Mouse (Mus musculus) neural tube, embryonic 10.5 days (tissue): ENCODE data around the gene Etfdh.
A peak's percentile ranks its signal among the peaks of the same experiment; 100 is the strongest.

Source experiments
- DNase-seq: peaks from one replicate; pipeline ENCODE4 v3.0.0-alpha.2; 2017; ENCODE audit warnings: low spot score; ENCODE audit errors: extremely low spot score

Etfdh gene

GRCm38 (mm10) chr3:79629416-79629730 lies at the start of gene Etfdh:
TSS of gene Etfdh (minus strand) at chr3:79629500.
- no peak for DNase-seq

GRCm38 (mm10) chr3:79676411-79676810 lies 47.1 kb upstream of the Etfdh start:
- no peak for DNase-seq

GRCm38 (mm10) chr3:79674641-79675040 lies 45.3 kb upstream of the Etfdh start:
- no peak for DNase-seq

GRCm38 (mm10) chr3:79673082-79673481 lies 43.8 kb upstream of the Etfdh start:
- DNase-seq: peak; percentile 44

- no peak for DNase-seq
Measured at GRCm38 (mm10) chr3:79672188-79672587, 42.9 kb upstream of the Etfdh start.

- no peak for DNase-seq
Measured at GRCm38 (mm10) chr3:79670556-79670955, 41.3 kb upstream of the Etfdh start.

GRCm38 (mm10) chr3:79664787-79665408 lies 35.6 kb upstream of the Etfdh start:
- peak; percentile 58 for DNase-seq

- DNase-seq: no peak
Measured at GRCm38 (mm10) chr3:79656682-79657081, 27.4 kb upstream of the Etfdh start.

- DNase-seq: no peak
Measured at GRCm38 (mm10) chr3:79652129-79652528, 22.8 kb upstream of the Etfdh start.

- peak; percentile 91 for DNase-seq
Measured at GRCm38 (mm10) chr3:79628561-79629415, 512 bp downstream of the Etfdh start, which contains the start of gene 4930579G24Rik. TSS of gene 4930579G24Rik (plus strand) at chr3:79629079.

- no peak for DNase-seq
Measured at GRCm38 (mm10) chr3:79628182-79628560, 1.1 kb downstream of the Etfdh start.

- no peak for DNase-seq
Measured at GRCm38 (mm10) chr3:79627484-79628181, 1.7 kb downstream of the Etfdh start.

GRCm38 (mm10) chr3:79609886-79610285 lies 19.4 kb downstream of the Etfdh start:
- no peak for DNase-seq

- no peak for DNase-seq
Measured at GRCm38 (mm10) chr3:79595468-79595867, 33.8 kb downstream of the Etfdh start.

GRCm38 (mm10) chr3:79591793-79592471 lies 37.4 kb downstream of the Etfdh start:
- DNase-seq: no peak

GRCm38 (mm10) chr3:79590863-79591792 lies 38.2 kb downstream of the Etfdh start, which contains the start of gene Ppid:
TSS of gene Ppid (plus strand) at chr3:79591342.
- peak; percentile 90 for DNase-seq

GRCm38 (mm10) chr3:79589671-79590070 lies 39.6 kb downstream of the Etfdh start:
- DNase-seq: no peak

- peak; percentile 90 for DNase-seq
Measured at GRCm38 (mm10) chr3:79586804-79587203, 42.5 kb downstream of the Etfdh start.

- DNase-seq: no peak
Measured at GRCm38 (mm10) chr3:79579891-79580575, 49.3 kb downstream of the Etfdh start.

- no peak for DNase-seq
Measured at GRCm38 (mm10) chr3:79578164-79578563, 51.1 kb downstream of the Etfdh start.
